Mouse (Mus musculus) thymus, postnatal 10 days (tissue): ENCODE results near the gene Olfr1440.

Source experiments
- DNase-seq, 2 experiments: peaks; one replicate each; pipeline ENCODE4 v3.0.0; 2021; ENCODE audit warnings: low spot score in 2 of 2

Olfr1440 gene

GRCm38 (mm10) chr19:12386979-12387378, at the start of gene Olfr1440:
Gene Olfr1440 (plus strand): TSS chr19:12387279.
- no peak for DNase-seq

- DNase-seq, result no peak
Measured at GRCm38 (mm10) chr19:12373004-12373403, 14.1 kb upstream of the Olfr1440 start.

DNA sequence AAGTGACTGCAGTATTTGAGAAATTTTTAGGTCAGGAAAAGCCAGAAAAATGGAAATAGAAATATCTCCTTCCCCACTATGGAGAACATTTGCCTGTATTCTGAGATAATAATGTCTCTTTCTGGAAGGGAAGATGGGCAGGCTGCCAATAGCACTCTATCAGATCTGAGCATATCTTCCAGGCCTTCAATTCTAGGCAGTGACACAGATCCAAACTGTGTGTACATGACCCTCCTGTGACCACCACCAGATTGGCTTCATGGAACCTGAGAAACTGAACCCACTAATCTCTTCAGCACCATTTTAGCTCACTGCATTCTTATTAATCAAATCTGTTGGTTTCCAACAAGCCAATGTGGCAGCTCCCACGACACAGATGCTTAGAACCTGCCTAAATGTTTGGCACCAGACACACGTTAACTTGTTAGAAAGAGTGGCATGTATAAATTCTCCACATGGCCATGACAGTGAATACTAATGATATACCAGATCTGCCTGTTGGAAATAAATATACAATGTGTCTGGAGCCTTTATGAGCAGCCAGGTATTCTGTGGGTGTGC, 12.5 kb upstream of the Olfr1440 start:
- no peak for DNase-seq

GRCm38 (mm10) chr19:12413737-12414136, 26.7 kb downstream of the Olfr1440 start:
- DNase-seq, result no peak

DNA sequence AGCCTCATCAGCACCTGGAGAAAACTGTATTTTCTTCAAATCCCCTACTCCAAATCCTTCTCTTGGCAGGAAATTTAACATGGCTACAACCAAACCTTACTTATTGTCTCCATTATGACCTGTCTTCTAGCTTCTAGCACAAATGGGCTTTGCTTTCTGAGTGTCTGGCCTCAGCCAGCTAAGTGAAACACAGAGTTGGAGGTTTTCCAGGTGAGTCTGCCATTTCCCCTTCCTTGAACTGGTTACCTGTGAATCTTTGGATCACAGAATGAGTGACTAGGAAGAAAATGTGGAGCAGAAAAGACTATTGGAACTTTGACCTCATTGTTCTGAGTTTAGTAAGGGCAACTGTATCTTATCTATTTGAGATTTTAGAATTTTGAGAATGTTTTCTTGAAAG, 30.3 kb downstream of the Olfr1440 start, which contains the start of gene Olfr1441:
TSS of gene Olfr1441 (plus strand) at position 73 of the 400 bp plus-strand sequence.
- no peak for DNase-seq

DNA sequence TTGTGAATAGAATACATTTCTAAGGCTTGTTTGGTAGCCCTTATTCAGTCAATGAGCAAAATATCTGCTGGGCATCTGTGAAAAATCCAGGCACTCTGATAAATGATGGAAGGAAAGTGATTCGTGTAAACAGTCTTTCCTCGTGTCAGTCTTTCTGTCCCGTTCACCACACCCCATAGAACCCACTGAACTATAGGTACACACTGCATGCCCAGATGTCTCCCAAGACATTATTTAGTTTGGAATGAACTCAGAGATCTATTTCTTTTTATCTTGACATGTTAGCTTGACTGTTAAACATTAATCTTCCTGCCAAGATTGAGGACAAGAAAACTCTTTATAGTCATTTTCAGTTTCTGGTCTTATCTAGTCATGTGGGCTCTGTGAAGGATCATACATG, 31.2 kb downstream of the Olfr1440 start:
- DNase-seq, result no peak

GRCm38 (mm10) chr19:12420555-12420954, 33.5 kb downstream of the Olfr1440 start:
- DNase-seq, result no peak

DNA sequence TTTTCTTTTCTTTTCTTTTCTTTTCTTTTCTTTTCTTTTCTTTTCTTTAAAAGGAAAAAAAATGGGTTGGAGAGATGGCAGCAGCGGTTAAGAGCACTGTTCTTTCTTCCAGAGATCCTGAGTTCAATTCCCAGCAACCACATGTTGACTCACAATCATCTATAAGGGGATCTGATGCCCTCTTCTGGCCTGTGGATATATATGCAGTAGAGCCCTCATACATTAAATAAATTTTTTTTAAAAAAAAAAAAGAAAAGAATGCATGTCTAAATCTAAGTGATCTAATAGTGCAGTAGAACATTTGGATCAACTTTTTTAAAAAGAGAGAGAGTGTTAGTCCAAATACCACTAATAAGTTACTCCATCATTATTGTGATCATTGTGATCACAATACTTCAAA, 34.6 kb downstream of the Olfr1440 start:
- DNase-seq, result no peak

DNA sequence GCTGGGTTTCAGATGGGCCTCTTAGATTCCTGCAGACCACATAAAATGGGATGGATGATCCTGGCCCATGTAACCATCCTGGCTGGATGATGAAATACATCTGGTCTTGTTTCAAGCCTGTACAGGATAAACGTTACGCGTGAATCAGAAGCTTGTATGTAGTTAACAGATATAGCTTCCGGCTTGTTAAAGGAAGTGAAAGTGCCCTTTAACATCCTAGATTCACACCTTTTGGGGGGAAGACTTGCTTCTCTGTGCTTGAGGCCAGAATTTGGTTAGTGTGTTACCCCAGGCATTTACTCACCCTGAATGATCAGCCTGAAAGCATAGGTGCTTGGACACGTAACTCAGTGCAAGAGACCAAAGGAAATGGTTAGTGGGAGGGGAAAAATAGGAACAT, 40.0 kb downstream of the Olfr1440 start:
- no peak for DNase-seq

DNA sequence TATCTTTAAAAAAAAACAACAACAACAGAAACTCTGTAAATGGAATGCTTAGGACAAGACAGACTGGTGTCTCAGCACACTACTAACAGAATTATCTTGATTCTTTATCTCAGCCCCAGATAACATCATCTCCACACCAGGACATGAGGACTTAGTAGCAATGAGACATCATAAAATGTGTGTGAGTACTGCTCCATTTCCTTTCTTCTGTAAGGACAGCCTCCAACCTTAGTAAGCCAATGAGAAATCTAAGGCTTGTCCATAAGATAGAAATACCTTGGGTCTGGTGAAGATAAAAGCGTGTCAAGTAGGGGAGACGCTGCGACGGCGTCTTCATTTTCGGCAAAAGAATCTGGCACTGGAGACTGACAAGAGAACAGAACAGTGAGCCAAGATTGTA, 40.5 kb downstream of the Olfr1440 start, which contains the start of gene Pfpl:
TSS of gene Pfpl (plus strand) at position 301 of the 400 bp plus-strand sequence.
- no peak for DNase-seq

DNA sequence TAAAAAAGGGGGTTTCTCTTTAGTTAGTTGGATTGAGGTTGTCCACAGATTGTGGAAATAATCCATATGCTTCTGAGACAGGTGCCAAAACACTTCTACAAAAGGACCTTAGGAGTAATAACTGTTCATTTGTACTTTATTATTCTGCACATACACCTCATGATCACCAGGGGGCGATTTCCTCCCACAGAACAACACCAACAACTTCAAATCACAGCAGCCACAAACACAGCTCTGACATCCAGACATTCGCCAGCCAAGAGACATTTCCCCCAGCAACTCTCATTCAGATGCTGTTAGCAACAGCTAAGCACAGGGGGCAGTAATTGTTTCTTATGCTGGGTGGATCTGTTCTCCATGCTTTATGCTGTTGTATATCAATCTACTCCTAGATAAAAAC, 46.0 kb downstream of the Olfr1440 start:
- DNase-seq, result no peak

DNA sequence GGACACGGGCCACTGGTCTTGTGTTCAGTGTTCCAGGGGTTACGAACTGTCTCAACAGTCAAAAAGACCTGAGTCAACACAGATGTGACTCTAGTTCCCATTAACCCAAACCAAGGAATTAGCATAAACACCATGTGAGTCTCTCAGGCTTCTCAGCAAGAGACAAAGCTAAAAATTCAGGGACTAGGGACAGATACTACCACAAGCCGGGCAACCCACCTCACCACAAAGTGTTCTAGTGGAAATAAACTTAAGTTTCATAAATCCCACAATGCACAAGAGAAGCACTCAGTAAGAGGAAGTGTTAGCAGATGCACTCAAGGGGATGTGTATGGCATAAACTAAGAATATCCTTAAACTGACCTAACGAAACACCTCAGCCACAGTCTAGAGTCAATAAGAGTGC, 47.9 kb downstream of the Olfr1440 start:
- DNase-seq, result no peak

- no peak for DNase-seq
Measured at GRCm38 (mm10) chr19:12435750-12436524, 48.9 kb downstream of the Olfr1440 start.

DNA sequence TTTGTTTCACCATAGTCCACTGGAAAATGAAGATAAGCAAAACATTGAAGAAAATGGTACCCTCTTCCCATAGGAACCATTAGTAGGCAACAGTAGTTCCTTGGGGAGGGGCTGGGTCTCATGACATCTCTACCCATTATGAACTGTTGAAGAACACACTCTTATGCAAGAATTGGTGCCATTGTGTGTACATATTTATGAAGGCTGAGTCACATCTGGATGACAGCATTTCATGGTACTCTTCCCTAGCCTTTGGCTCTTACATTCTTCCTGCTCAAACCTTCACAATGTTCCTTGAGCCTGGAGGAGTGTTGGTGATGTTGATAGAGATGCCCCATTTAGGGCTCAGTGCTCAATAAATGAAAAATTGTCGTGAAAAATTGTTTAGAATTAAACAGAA, 52.5 kb downstream of the Olfr1440 start:
- DNase-seq, result no peak

GRCm38 (mm10) chr19:12440103-12440725, 53.1 kb downstream of the Olfr1440 start:
- no peak for DNase-seq

DNA sequence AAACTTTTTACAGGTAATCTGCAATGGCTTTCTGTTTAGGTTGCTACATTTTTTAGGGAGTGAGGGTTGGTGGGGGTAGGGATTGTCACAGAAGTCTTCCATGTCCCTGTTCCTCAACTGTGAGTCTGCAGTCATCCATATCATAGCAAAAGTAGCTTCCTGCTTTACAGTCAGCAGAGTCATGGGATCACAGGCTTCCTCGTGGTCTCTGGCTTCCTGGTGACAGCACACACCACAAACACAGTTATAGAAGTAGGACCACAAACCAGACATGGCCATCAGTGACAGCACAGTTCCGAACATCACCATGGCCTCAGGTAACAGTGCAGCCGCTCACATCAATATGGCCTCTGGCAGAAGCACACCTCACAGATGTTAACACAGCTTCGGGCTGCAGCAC, 55.5 kb downstream of the Olfr1440 start:
- no peak for DNase-seq

GRCm38 (mm10) chr19:12445014-12445413, 57.9 kb downstream of the Olfr1440 start:
- no peak for DNase-seq
